Mouse (Mus musculus) kidney, adult 2 months (tissue): ENCODE results near the gene Nln.

Source experiments
- CTCF ChIP-seq: fragments of 200-500 bp; conservative IDR thresholded peaks from 2 replicates; pipeline ENCODE4 v1.5.1; 2011; ENCODE audit warnings: low read depth, mild to moderate bottlenecking, control low read depth, low read length, moderate library complexity, mixed read lengths; ENCODE audit not compliant: insufficient read depth, insufficient read length
- POLR2A ChIP-seq: fragments of 200-500 bp; IDR thresholded peaks from one replicate; pipeline ENCODE4 v1.6.1; 2011; ENCODE audit warnings: low read depth, low read length, control low read depth

GRCm38 (mm10) chr13:104132561-104132960 lies 23.1 kb upstream of the Nln start:
- TF ChIP-seq CTCF = no peak
- TF ChIP-seq POLR2A = no peak
